Mouse (Mus musculus) left cerebral cortex, adult 2 months (tissue): ENCODE measurements at regions not wholly inside any gene's neighbourhood (a gene's known extent, or its start where the extent isn't known, plus 50 kb on each side); places are given as distances from the start of the nearest gene placed in this dataset.
A peak's percentile ranks its signal among the peaks of the same experiment; 100 is the strongest.

Experiments
- DNase-seq, 2 experiments: peaks; one replicate each; pipeline ENCODE4 v3.0.0; 2021 to 2022; ENCODE audit warnings: low spot score in 2 of 2, mixed read lengths in 1 of 2; ENCODE audit errors: extremely low spot score in 1 of 2
- H3K27ac ChIP-seq: fragments of 200-600 bp; 2 replicates; pipeline ENCODE4 v1.8.1; 2022
- H3K4me3 ChIP-seq: fragments of 200-600 bp; 2 replicates; pipeline ENCODE4 v1.8.1; 2022
- CTCF ChIP-seq: fragments of 200-600 bp; IDR thresholded peaks from 2 replicates; pipeline ENCODE4 v1.8.1; 2022; ENCODE audit warnings: antibody characterized with exemption, mild to moderate bottlenecking, moderate library complexity
- intact Hi-C: fragments of 180-260 bp; cut with DNase I; formaldehyde crosslinking; loops from one replicate; pipeline ENCODE4 v1.15.1; 2025

- intact Hi-C loops, result no loop called here
Observed at GRCm38 (mm10) chr8:65443266-65443665, 174.4 kb upstream of the March1 start.

GRCm38 (mm10) chr8:65420870-65421269, 196.8 kb upstream of the March1 start:
- Histone ChIP-seq H3K4me3 (no peak overlapping the region), H3K27ac (no peak overlapping the region)
- intact Hi-C loops, result no loop called here
- TF ChIP-seq CTCF, result no peak
- no peak for DNase-seq

More at GRCm38 (mm10) chr8:65443266-65443665, 174.4 kb upstream of the March1 start:
- no peak overlapping the region for H3K4me3 ChIP-seq
- no peak overlapping the region for H3K27ac ChIP-seq
- no peak for TF ChIP-seq CTCF
- DNase-seq, result no peak

DNA sequence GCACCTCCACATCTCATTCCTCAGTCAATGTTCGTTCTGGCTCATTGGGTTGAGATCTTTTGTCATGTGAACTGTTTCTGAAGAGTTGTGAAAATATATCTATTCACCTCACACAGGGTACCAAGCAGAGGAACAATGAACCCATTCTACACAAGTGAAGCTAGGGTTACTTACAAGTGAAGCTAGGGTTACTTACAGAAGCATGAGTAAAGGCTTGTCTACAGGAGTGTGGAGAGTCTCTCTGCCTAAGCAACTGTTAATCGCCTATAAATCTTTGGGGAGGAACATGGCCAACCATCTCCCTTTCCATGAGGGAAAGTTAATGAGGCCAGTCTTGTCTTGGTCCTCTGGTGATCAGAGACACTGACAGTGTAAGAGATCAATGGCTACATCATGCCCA, 199.8 kb upstream of the March1 start:
- no peak overlapping the region for H3K4me3 ChIP-seq
- DNase-seq, result no peak
- no peak for TF ChIP-seq CTCF
- H3K27ac ChIP-seq, result no peak overlapping the region
- intact Hi-C loops, result no loop called here

- no peak overlapping the region for H3K4me3 ChIP-seq
- intact Hi-C loops, result no loop called here
- DNase-seq, result no peak
- H3K27ac ChIP-seq, result no peak overlapping the region
- TF ChIP-seq CTCF, result no peak
Observed at GRCm38 (mm10) chr8:65414201-65414600, 203.5 kb upstream of the March1 start.

DNA sequence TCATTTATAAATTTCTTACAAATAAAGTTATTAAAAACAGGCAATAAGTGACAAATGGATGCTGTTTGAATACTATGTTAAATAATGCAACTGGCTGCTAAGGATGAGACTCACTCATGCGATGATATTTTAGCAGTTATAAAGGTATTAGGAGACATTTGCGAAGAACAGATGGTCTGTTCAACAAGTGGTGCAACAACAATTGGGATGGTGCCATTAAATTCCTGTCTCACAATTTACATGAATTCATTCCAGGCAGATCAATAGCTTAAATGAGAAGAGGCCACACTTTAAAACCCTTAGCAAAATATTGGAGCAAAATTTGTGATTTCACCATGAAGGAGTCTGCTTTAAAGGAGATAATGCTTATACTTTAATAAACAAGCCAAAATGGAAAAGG, 205.4 kb upstream of the March1 start:
- no peak for DNase-seq
- Histone ChIP-seq H3K27ac (no peak overlapping the region), H3K4me3 (no peak overlapping the region)
- intact Hi-C loops, result no loop called here
- TF ChIP-seq CTCF, result no peak

DNA sequence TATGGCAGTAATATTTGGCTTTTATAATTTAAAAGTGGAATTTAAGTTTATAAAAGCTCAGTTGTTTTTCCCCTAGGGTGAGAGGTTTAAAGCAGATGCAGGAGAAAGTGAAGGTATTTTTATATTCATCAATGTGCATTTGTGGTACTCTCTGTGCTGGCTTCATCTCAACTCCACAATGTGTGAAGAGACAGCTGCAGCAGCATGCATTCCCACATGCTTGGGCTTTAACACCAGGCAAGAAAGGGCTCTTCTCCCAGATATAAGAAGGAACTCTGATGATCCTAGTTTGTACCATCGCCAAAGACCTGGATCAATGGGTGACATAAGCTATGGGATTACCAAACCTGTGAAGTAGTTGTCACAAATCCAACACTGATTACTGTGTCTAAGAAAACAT, 221.9 kb upstream of the March1 start:
- intact Hi-C loops, result no loop called here
- no peak for DNase-seq
- TF ChIP-seq CTCF, result no peak

GRCm38 (mm10) chr8:65355990-65356389, 226.6 kb upstream of the BC030870 start:
- Histone ChIP-seq H3K27ac (no peak overlapping the region), H3K4me3 (no peak overlapping the region)
- DNase-seq, result no peak
- no peak for TF ChIP-seq CTCF
- intact Hi-C loops, result no loop called here

More for the DNA sequence above, 221.9 kb upstream of the March1 start:
- no peak overlapping the region for H3K4me3 ChIP-seq
- no peak overlapping the region for H3K27ac ChIP-seq

DNA sequence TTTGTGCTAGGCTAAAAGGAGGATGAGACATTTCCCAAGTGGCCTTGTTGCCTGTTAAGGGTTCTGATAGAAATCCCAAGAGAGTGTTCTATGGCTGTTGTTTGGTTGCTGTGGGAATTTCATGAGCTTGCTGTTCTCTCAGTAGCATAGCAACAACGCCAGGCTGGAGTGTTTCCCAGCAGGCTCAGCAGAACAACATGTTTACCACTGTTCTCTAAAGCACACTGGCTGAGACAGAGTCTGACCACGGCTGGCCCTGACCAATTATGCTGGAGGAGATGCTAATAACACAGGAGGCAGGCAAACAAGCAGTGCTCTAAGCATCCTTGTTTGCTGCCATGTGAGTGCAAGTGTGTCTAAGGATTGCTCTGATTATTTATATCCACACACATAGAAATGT, 220.0 kb upstream of the BC030870 start:
- H3K27ac ChIP-seq, result no peak overlapping the region
- intact Hi-C loops, result no loop called here
- DNase-seq, result peak in 1 of 2 experiments; percentile 14
- H3K4me3 ChIP-seq, result no peak overlapping the region
- TF ChIP-seq CTCF, result no peak

- Histone ChIP-seq H3K4me3 (no peak overlapping the region), H3K27ac (no peak overlapping the region)
- intact Hi-C loops, result no loop called here
- DNase-seq, result no peak
- TF ChIP-seq CTCF, result no peak
Observed at GRCm38 (mm10) chr8:65331136-65331535, 201.8 kb upstream of the BC030870 start.

DNA sequence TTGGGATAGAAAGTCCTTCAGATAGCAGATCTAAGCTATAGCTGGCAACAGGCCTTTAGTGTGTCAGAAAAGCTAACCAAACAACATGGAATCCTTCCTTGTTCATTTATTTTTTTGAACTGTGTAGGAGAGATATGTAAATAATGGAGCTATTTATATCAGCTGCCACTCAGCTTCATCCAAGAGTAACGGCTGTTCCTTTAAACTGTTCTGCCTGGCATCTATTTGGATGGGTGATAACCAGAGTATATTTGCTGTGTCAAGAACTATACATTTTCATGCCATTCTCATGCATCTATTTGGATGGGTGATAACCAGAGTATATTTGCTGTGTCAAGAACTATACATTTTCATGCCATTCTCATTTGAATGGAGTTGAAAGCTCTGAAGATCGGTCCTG, 159.3 kb upstream of the BC030870 start:
- no peak overlapping the region for H3K27ac ChIP-seq
- H3K4me3 ChIP-seq, result no peak overlapping the region
- DNase-seq, result no peak
- intact Hi-C loops, result no loop called here
- TF ChIP-seq CTCF, result no peak

GRCm38 (mm10) chr8:65280390-65280789, 151.0 kb upstream of the BC030870 start:
- intact Hi-C loops, result no loop called here
- DNase-seq, result no peak
- no peak overlapping the region for H3K27ac ChIP-seq
- no peak for TF ChIP-seq CTCF
- no peak overlapping the region for H3K4me3 ChIP-seq
